Mouse (Mus musculus) monocyte, adult 2 months (primary cell): ENCODE data around the gene Fam84a.

ENCODE experiments used
- DNase-seq, 2 experiments: peaks; one replicate each; pipeline ENCODE4 v3.0.0; 2022; ENCODE audit warnings: low spot score in 2 of 2, low read depth in 1 of 2

The Fam84a gene

DNA sequence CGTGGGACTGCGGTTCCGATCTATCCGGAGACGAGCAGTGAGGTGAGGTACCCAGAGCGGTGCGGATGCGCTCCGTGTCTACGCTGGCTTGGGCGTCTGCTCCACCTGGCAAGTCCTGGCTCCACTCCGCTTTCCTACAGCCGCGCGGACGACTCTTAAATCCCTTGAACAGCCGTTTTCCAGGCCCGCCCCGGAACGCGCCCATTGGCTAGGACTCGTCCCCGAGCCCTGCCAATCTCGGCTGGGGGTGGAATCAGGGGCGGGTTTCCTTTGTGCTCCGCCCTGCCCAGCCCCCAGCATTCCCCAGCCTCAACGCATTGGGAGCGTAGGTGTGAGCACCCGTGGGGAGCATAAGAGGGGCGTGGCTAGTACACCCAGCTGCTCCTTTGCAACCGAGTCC is at the start of gene Fam84a:
TSS of gene Fam84a (minus strand) at position 134 of the 400 bp plus-strand sequence.
- no peak for DNase-seq

GRCm38 (mm10) chr12:14195479-14195878 is 43.6 kb upstream of the Fam84a start:
- no peak for DNase-seq

DNA sequence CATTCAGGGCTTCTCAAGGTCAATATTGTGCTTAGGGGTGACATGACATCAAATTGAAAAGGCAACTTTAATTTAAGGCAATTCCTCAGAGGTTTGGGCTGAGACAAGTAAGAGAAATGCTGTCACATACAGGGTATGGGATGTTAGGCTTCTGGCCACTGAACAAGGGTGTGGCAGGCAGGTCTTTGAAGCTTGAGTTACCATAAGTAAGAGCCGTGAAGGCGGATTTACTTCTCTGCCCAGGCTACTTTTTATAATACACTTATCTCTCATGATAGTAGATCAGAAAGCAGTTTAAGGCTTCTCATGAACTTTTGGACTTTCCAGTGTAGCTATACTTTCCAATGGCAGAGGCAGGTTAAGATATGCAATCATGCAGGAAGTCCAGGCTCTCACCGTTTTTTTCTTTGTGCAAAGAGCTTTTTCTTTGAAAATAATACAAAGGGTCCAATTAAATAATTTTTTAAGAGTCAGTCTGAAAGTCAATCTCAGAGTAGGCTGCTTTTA is 34.9 kb upstream of the Fam84a start:
- no peak for DNase-seq

DNA sequence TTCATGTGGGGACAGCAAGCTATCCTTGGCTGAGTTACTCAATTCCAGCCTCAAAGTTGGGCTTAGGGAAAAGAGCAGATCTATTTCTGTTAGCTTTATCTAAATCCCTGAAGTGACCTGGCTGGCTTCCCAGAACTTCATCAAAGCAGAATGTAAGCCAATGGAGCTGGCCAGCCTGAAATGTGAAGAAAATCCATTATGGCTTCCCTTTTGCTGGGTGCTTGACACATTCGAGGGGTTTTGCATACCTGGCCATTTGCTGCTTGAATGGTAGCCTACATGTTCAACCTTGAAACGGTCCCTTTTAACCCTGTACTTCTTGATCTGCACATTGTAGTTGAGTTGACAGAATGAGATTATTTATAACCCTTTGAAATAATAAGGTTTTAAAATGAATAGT is 13.9 kb upstream of the Fam84a start:
- no peak for DNase-seq

- no peak for DNase-seq
These were observed 13.1 kb upstream of the Fam84a start for GRCm38 (mm10) chr12:14164936-14165335.

DNA sequence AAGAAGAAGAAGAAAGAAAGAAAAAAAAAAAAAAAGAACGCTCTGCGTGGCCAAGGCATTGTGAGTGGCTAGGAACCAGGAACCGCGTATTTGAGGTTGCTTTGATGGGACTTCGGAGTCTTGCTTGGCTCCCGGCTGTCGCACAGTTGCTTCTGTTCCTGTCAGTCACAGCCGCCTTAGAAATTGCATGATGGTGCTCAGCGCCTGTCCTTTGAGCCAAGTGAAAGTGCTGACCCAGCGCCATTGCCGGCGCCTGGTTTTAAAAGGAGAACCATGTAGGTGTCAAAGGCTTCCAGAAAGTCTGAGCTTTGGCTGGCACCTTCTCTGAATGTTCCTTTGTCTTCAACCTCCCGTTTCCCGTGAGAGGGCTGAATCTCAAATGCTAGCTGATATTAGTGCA is 572 bp upstream of the Fam84a start:
- DNase-seq = no peak

GRCm38 (mm10) chr12:14150936-14151631 is 770 bp downstream of the Fam84a start:
- no peak for DNase-seq

DNA sequence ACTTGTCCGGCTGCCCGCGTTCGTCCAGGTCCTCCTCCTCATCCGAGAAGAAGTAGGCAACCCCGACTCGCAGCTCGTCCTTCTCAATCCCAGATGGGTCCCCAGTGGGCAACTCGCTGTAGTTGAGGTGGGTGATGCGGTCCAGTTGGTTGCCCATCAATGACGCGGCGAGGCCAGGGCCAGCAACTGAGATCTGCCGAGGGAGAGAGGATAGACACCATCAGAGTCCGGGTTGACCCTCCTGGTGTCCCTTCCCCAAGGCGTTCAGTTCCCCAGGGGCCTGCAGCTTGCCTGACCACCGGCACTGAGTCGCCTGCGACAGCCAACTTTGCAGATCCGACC is 1.3 kb downstream of the Fam84a start:
- DNase-seq = no peak

DNA sequence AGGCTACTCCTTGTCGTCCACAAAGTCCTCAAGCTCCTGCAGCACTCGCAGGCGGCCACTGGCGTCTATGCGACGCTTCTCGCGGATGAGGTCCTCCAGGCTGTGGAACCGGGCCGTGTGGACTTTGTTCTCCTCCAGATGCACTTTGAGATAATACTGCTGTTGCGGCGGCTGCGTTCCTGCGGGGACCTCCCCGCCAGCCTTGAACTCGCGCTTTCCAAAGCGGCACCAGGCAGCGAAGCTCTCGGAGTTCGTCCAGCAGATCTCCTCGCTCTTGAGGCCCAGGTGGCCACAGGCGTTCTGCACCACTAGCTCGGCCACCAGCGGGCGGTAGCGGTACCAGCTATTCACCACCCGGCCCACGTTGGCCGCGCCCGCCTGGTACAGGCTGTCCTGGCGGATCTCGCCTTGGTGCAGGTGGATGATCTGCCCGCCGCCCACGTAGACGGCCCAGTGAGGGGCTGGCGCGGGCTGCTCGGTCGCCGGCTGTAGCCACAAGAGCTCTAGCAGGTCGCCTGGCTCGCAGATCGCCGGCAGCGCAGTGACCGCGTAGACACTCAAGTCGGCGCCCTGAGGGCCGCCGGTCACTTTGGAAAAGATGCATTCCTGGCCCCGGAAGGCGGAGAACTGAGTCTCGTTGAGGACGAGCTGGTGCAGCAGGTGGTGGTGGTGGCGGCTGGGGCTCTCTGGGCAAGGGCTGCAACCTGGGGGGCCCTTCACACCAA is 1.8 kb downstream of the Fam84a start:
- DNase-seq = no peak

DNA sequence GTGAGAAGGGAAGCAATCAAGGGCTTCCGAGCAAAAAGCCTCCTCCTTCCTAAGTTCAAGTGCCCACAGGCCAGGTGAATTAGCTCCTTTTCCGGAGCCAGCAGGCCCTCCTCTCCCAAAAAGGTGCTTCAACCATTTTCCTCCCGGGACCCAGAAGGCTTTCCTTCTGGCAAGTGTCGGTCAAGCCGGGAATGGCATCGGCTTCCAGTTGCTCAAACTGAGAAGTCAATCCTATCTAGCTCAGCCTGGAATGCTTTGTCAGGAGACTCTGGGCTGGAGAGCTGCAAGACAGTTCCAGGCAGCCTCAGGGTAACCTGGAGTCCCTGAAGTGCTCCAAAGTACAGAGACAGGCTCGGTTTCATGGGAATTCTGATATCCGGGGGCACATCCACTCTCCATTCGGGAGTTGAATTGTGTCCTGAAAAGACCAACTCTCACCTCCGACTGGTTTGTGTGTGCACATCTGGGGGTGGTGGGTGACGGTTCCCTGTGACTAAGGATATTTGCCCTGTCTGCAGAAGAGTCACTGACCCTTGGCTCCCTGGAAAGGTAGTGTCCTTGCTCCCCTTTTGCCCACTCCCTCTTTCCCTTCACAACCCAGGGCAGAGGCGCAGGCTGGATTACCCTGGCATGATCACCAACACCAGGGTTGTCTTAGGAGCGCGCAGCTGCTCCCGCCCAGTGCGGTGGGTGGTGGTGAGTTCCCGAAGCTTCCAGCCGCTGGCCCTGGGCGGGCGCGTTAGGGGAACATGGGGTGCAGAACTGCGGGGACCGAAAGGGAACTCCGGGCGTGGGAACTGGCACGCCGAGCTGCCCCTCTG is 2.6 kb downstream of the Fam84a start:
- no peak for DNase-seq

DNA sequence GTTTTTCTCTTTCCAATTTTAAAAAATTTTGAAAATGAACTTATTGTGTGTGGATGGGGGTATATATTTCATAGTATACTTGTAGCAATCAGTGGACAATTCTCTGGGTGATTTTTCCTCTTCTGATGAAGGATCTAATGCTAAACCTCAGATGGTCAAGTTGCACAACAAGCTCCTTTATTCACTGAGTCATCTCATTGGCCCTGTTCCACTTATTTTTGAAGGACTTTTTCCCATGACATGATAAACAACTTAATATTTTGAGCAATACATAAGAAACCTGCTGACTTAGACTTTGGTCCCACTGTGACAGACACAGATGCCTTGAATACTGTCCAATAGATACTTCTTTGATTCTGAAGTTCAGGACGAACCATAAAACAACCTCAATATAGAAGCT is 14.8 kb downstream of the Fam84a start:
- no peak for DNase-seq

GRCm38 (mm10) chr12:14114730-14115129 is 37.1 kb downstream of the Fam84a start:
- no peak for DNase-seq

DNA sequence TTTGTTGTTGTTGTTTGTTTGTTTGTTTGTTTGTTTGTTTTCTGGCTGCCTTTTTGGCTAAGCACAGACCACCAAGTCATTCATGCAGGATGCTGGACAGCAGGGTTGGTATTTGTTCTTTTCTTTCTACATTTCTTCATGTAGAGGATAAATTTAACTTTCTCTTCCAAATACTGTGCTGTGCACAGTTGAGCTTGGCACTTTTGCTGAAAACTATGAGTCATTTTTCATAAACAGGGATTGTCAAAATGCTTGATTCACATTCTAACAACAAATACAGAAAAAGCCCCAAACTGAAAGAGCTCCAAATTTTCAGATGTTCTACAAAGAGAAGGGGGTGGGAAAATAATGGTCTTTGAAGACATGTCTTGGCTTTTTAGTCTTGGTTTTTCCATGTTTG is 54.9 kb downstream of the Fam84a start:
- no peak for DNase-seq
